Mouse (Mus musculus) C2C12 (cell line): ENCODE measurements around the gene Tbxas1.

ENCODE experiments used
- CEBPB ChIP-seq: IDR thresholded peaks from one replicate; pipeline ENCODE4 v1.6.1; 2011; ENCODE audit warnings: low read depth, mild to moderate bottlenecking, control low read depth, moderate library complexity
- CTCF ChIP-seq: IDR thresholded peaks from one replicate; pipeline ENCODE4 v1.5.1; 2011; ENCODE audit not compliant: control insufficient read depth, insufficient read depth, insufficient read length
- FOSL1 ChIP-seq: IDR thresholded peaks from one replicate; pipeline ENCODE4 v1.8.0; 2011; ENCODE audit warnings: mild to moderate bottlenecking, low read length; ENCODE audit not compliant: poor library complexity, insufficient read depth, severe bottlenecking
- MAX ChIP-seq: IDR thresholded peaks from one replicate; pipeline ENCODE4 v1.6.1; 2011; ENCODE audit warnings: mild to moderate bottlenecking, control low read depth
- MYOD1 ChIP-seq: IDR thresholded peaks from one replicate; pipeline ENCODE4 v1.6.1; 2011; ENCODE audit warnings: low read depth; ENCODE audit not compliant: control insufficient read depth, insufficient read length
- MYOG ChIP-seq: IDR thresholded peaks from one replicate; pipeline ENCODE4 v1.6.1; 2011; ENCODE audit not compliant: control insufficient read depth, insufficient read length; ENCODE audit errors: extremely low read depth
- USF1 ChIP-seq: IDR thresholded peaks from one replicate; pipeline ENCODE4 v1.6.1; 2011; ENCODE audit warnings: low read depth, mild to moderate bottlenecking, control low read depth, moderate library complexity

GRCm38 (mm10) chr6:38902820-38903439, 27.7 kb downstream of the Tbxas1 start:
- TF ChIP-seq CTCF = no peak
- TF ChIP-seq MAX = no peak
- no peak for TF ChIP-seq CEBPB
- no peak for TF ChIP-seq MYOD1
- TF ChIP-seq USF1 = no peak
- no peak for TF ChIP-seq FOSL1
- TF ChIP-seq MYOG = no peak
